In the genomic region with DNA sequence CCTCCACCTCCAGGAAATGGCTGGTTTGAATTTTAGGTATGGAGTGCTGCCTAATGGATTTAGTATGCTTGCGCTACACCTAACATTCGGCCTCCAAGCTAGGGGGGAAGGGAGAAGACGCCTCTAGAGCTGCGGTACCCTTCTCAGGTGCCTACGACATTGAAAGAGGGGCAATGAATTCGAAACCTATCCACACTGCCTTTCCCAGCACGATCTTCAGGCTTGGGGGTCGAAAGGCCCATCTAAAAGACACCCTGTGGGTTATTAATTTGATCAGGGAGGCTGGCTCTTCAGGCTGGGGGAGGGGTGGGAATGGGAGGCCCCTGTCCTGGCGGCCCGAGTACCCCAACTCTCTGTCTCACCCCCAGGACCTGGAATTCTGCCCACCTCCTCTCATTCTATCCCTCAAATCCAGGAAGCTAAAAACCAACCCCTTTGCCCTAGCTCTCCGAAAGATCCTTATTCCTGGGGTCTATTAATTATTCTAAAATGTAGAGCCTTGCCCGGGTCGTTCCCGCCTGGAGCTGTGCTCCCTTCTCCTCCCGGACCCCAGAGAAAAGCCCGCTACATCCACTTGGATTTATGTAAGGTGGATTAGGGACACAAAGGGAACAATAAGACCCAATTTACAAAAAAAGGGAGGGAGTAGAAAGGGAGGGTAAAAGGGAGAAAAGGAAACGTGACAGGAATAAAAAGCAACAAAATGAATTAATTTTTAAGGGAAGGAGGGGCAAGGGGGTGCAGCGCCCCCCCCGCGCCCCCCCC, we compare ENCODE assay signal across 8 mouse cellular contexts. TPM values are rescaled to one million over a fixed set of nuclear protein-coding genes. Genes with fewer than 3 reads are reported as not detected.
DNase-seq lines count a peak whose midpoint lies in the region; ATAC-seq and TF ChIP-seq lines count a peak whose summit lies in the region.
"Had no signal": no experiment of that assay in that cellular context is flagged by ENCODE, and none has a peak within 500 bp of the region (broad histone marks: within the 10 kb centered on the region; RNA-seq: fewer than 3 reads in every experiment).

No protein-coding gene starts in this region.

- peaks cover 9% of the 10 kb centered on the region for H3K36me3 ChIP-seq in forebrain, embryonic 14.5 days (ENCODE audit: control insufficient read depth, insufficient read depth, low read length)
- no peaks in the 10 kb centered on the region for H3K36me3 ChIP-seq in liver, embryonic 12.5 days
- H3K36me3 ChIP-seq in stomach, postnatal 0 days (ENCODE audit: control insufficient read depth, insufficient read depth, low read length), result no peaks in the 10 kb centered on the region

- no peaks in the 10 kb centered on the region for H3K27me3 ChIP-seq in forebrain, embryonic 14.5 days (replicated peaks; ENCODE audit: control insufficient read depth, insufficient read depth, low read length)
- H3K27me3 ChIP-seq in liver, embryonic 12.5 days (replicated peaks), result peaks cover 67% of the 10 kb centered on the region
- H3K27me3 ChIP-seq in stomach, postnatal 0 days (ENCODE audit: control insufficient read depth, insufficient read depth, low read length), result no peaks in the 10 kb centered on the region

- peaks cover 28% of the 10 kb centered on the region for H3K4me1 ChIP-seq in forebrain, embryonic 14.5 days (ENCODE audit: control insufficient read depth, insufficient read depth, low read length)
- peaks cover 26% of the 10 kb centered on the region; the same call in 1 of the 2 replicates for H3K4me1 ChIP-seq in liver, embryonic 12.5 days
- H3K4me1 ChIP-seq in stomach, postnatal 0 days (replicated peaks; ENCODE audit: control insufficient read depth, insufficient read depth), result 0 out of 2 replicates have a peak, but pooled peaks cover 3% of the 10 kb centered on the region

- peak overlapping the region; percentile 91 for H3K9ac ChIP-seq in forebrain, embryonic 14.5 days (ENCODE audit: low read length)
- no peak overlapping the region for H3K9ac ChIP-seq in liver, embryonic 12.5 days
- no peak overlapping the region; the same call in 1 of the 2 replicates for H3K9ac ChIP-seq in stomach, postnatal 0 days (ENCODE audit: low read length)

- TF ChIP-seq EP300 in stomach, postnatal 0 days (optimal IDR thresholded peaks at IDR 0.05), result no peak

- H3K27ac ChIP-seq in forebrain, embryonic 14.5 days (ENCODE audit: low read depth, low read length), result peak overlapping the region; percentile 96
- H3K27ac ChIP-seq in liver, embryonic 12.5 days, result no peak overlapping the region
- no peak overlapping the region for H3K27ac ChIP-seq in stomach, postnatal 0 days (replicated peaks)

- H3K4me2 ChIP-seq in forebrain, embryonic 14.5 days (ENCODE audit: low read length), result peak overlapping the region; percentile 88
- peak overlapping the region; percentile 79 for H3K4me2 ChIP-seq in liver, embryonic 12.5 days
- H3K4me2 ChIP-seq in stomach, postnatal 0 days (replicated peaks; ENCODE audit: low read depth), result peak overlapping the region; percentile 91

- peak; percentile 10; the same call in 1 of the 2 replicates for ATAC-seq in forebrain, embryonic 14.5 days
- ATAC-seq in liver, embryonic 12.5 days, result no peak
- ATAC-seq in stomach, postnatal 0 days (ENCODE audit: low FRiP score, low TSS enrichment), result no peak
- ATAC-seq: inflammation-experienced regulatory T-cells, adult 6 months had no signal

- 1% methylated on average over 20 of the region's 20 CpGs for WGBS in forebrain, embryonic 14.5 days
- WGBS in liver, embryonic 12.5 days (ENCODE audit: insufficient replicate concordance), result 17% methylated on average over 20 of the region's 20 CpGs
- 13% methylated on average over 20 of the region's 20 CpGs for WGBS in stomach, postnatal 0 days

- H3K4me3 ChIP-seq in forebrain, embryonic 14.5 days (ENCODE audit: low read depth, low read length), result peak overlapping the region; percentile 76
- H3K4me3 ChIP-seq in liver, embryonic 12.5 days, result peak overlapping the region; percentile 56
- H3K4me3 ChIP-seq in stomach, postnatal 0 days (ENCODE audit: low read depth, low read length), result peak overlapping the region; percentile 59

- no peak for TF ChIP-seq CTCF in stomach, postnatal 0 days (IDR thresholded peaks at IDR 0.05; ENCODE audit: low read depth)

- no peaks in the 10 kb centered on the region for H3K9me3 ChIP-seq in forebrain, embryonic 14.5 days (replicated peaks; ENCODE audit: control insufficient read depth, low read length)
- no peaks in the 10 kb centered on the region for H3K9me3 ChIP-seq in liver, embryonic 12.5 days (replicated peaks)
- no peaks in the 10 kb centered on the region for H3K9me3 ChIP-seq in stomach, postnatal 0 days (ENCODE audit: control insufficient read depth, low read length)

- DNase-seq in right cerebral cortex, postnatal 14 days, result peak; percentile 9
- no peak for DNase-seq in right cerebral cortex, adult 18-20 months
- peak; percentile 88 for DNase-seq in forebrain, embryonic 14.5 days (ENCODE audit: low spot score)
- no peak for DNase-seq in stomach, postnatal 0 days (ENCODE audit: low spot score)
- DNase-seq in layer of hippocampus, adult 11-12 months (ENCODE audit: low spot score), result no peak
- no peak for DNase-seq in cerebellum, adult 18-20 months

RNA-seq across cellular contexts. Expression of a gene that starts 2.3 kb away (rescaled TPM):
- 85.7 and 89.1 TPM in 2 replicates for polyA plus RNA-seq in forebrain, embryonic 14.5 days (2014; fragmentation: Nextera tagmentation; extraction: Ambion mirVana)
- polyA plus RNA-seq in liver, embryonic 12.5 days (2016; fragmentation: Nextera tagmentation; extraction: Ambion mirVana), result 1.6 and 1.7 TPM in 2 replicates
- polyA plus RNA-seq in stomach, postnatal 0 days (2015; fragmentation: Nextera tagmentation; extraction: Ambion mirVana), result 3.8 and 5.4 TPM in 2 replicates

Comparison
In these comparisons a context has a peak if more than half of its experiments do, and no peak if none do; other contexts are left out.
1. DNase-seq: peak in right cerebral cortex, postnatal 14 days (single experiment) and forebrain, embryonic 14.5 days (single experiment); none in right cerebral cortex, adult 18-20 months (single experiment), stomach, postnatal 0 days (single experiment), layer of hippocampus, adult 11-12 months (single experiment) and cerebellum, adult 18-20 months (0 of 2).
2. RNA of a gene that starts 2.3 kb away (polyA plus RNA-seq): 85.7 to 89.1 TPM in forebrain, embryonic 14.5 days; 3.8 to 5.4 TPM in stomach, postnatal 0 days and 1.6 to 1.7 TPM in liver, embryonic 12.5 days; every median in the first group is over 10 times any median in the second.
3. Peak in every context shown above with its lines, with median percentiles within 50 percentile points of each other: H3K4me2 ChIP-seq and H3K4me3 ChIP-seq.